Mouse (Mus musculus) testis, adult 2 months (tissue): ENCODE measurements around the gene Gm20388.

Experiments used
- CTCF ChIP-seq: fragments of 200-500 bp; IDR thresholded peaks from 2 replicates; pipeline ENCODE4 v1.5.1; 2012; ENCODE audit warnings: low read depth, mild to moderate bottlenecking, inconsistent platforms, low read length, moderate library complexity; ENCODE audit not compliant: control insufficient read depth, insufficient read depth, insufficient replicate concordance
- POLR2A ChIP-seq: fragments of 200-500 bp; IDR thresholded peaks from 2 replicates; pipeline ENCODE4 v1.6.1; 2012; ENCODE audit warnings: low read depth, mild to moderate bottlenecking, inconsistent platforms, low read length, moderate library complexity; ENCODE audit not compliant: control insufficient read depth

GRCm38 (mm10) chr8:121593983-121594382, 1683.3 kb downstream of the Gm20388 start:
- TF ChIP-seq CTCF (no peak), POLR2A (no peak)
